Mouse (Mus musculus) common myeloid progenitor, adult 5-6 weeks (primary cell): Measurements from ENCODE around the gene Gm5615. TPM values are rescaled to one million over a fixed set of nuclear protein-coding genes. Genes with fewer than 3 reads are reported as not detected.

Experiments
- ATAC-seq: replicated peaks from 2 replicates; pipeline ENCODE4 v1.8.0; 2016; ENCODE audit warnings: low read depth, mild to moderate bottlenecking, moderate TSS enrichment, inconsistent platforms; ENCODE audit not compliant: poor library complexity, severe bottlenecking
- total RNA-seq: library from RNA; stranded (forward); fragments of 200-1000, 187-1606 nt; gene quantifications from 2 replicates; pipeline ENCODE4 v1.2.3, GENCODE M21; 2017

Gm5615 gene
- not detected in 2 replicates for total RNA-seq

- ATAC-seq = no peak
Observed at GRCm38 (mm10) chr9:36541863-36542262, at the start of gene Gm5615. TSS of gene Gm5615 (minus strand) at chr9:36541963.

GRCm38 (mm10) chr9:36582535-36582934, 40.8 kb upstream of the Gm5615 start, which contains the start of gene Gm17689:
TSS of gene Gm17689 (minus strand) at chr9:36582635.
- no peak for ATAC-seq

- no peak for ATAC-seq
Observed at GRCm38 (mm10) chr9:36504211-36504610, 37.6 kb downstream of the Gm5615 start.

GRCm38 (mm10) chr9:36495824-36496223, 45.9 kb downstream of the Gm5615 start:
- no peak for ATAC-seq

GRCm38 (mm10) chr9:36494501-36495220, 47.1 kb downstream of the Gm5615 start:
- no peak for ATAC-seq

Other genes with a start within 250 kb of the Gm5615 start
- not detected in 2 replicates for gene Gm7257, start 110.1 kb downstream of the Gm5615 start, total RNA-seq
- gene Gm9513, start 66.3 kb downstream of the Gm5615 start, total RNA-seq = not detected in 2 replicates
- gene Gm17689, start 40.7 kb upstream of the Gm5615 start, total RNA-seq = not detected in 2 replicates
- gene A630095E13Rik, start 101.4 kb upstream of the Gm5615 start, total RNA-seq = not detected in 2 replicates
- gene Acrv1, start 151.3 kb upstream of the Gm5615 start, total RNA-seq = not detected in 2 replicates
- gene Chek1, start 185.1 kb upstream of the Gm5615 start, total RNA-seq = 85.5 and 125 TPM in 2 replicates
- 572 and 706 TPM in 2 replicates for gene Stt3a, start 225.7 kb upstream of the Gm5615 start, total RNA-seq